Mouse (Mus musculus): ENCODE results near the gene Smim14.
"Not testable (repeated sequence)": the region's sequence is repeated elsewhere in the genome, so short reads cannot be mapped to it uniquely, and the experiment has no call there.

Gene Smim14

DNA sequence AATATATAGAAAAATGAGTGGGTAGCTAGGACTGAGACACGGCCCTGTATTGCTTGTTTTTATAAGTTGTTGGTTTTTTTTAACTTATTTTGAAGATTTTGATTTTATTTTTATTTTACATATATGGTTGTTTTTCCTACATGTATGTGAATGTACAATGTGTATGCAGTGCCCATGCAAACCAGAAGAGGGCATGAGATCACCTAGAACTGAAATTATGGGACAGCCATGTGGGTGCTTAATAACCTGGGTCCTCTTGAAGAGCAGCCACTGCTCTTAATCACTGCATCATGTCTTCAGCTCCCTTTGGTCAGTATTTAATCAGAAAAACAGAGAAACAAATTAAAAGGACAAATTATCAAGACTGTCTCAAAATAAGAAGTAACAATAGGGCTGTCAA lies 15.2 kb downstream of the Smim14 start:
- DNase-seq: no peak

DNA sequence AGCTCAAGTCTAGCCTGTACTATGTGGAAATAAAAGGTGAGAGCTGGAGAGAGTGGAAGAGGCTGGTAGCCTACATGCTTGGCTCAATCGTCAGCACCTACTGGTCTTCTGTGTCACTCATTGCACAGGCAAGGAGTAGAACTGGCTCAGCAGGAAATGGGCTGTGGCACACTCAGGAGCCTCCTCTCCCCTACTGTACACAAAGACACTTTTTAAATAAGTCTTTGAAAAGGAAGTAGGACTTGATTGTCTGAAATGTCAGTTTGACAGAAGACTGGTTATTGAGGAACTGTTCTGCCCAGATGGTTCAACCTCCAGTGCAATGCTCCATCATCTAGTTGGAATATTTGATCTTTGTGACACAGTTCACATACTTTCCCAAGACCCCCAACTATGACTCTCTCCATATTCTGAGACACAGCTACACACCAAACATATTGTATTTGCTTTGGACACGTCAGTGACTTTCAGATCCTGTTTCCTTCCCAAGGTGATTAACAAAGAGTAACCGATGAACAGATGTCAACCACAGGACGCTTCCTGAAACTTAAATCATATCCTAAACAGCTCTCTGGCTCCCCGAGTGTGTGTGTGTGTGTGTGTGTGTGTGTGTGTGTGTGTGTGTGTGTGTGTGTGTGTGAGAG lies 22.2 kb downstream of the Smim14 start:
- DNase-seq: peak in 1 of 2 experiments; percentile 23

- DNase-seq: no peak
These were observed 23.5 kb downstream of the Smim14 start for GRCm38 (mm10) chr5:65513506-65513905.

DNA sequence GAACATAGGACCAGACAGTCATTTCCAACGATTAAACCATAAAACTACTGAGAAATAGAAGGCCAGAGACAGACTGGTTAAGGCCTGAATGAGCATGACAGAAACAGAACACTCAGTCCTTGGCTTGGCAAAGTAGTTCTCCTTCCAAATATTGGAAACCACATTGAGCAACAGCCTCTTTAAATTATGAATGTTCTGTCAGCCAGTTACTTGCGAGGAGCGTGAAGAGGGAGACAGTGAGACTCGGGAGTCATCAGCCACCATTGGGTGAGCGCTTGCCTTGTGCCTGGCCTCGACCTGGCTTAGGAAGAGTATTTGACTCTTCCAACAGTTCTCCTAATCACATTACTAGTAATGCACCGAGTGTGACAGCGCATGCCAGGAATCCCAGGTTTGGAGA lies 28.6 kb downstream of the Smim14 start:
- DNase-seq: no peak

- DNase-seq: peak; percentile 31 to 32
These were observed 31.2 kb downstream of the Smim14 start for GRCm38 (mm10) chr5:65505786-65506185.

DNA sequence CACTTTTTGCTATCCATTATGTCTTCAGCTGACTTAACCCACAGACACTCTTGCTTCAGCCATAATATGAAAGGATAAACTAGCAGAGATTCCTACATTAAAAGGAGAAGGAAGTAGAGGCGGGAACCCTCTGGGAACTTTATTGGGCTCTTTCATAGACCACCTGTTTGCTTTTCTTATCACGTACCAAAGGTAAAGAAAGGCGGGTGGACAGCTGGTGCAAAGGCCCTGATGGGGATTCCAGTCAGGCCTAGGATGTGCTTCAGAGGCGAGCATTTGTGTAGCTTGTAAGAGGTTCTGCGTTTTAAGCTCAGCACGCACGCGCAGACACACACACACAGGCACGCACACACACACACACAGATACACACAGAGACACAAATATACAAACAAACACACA lies 35.6 kb downstream of the Smim14 start:
- DNase-seq: no peak

DNA sequence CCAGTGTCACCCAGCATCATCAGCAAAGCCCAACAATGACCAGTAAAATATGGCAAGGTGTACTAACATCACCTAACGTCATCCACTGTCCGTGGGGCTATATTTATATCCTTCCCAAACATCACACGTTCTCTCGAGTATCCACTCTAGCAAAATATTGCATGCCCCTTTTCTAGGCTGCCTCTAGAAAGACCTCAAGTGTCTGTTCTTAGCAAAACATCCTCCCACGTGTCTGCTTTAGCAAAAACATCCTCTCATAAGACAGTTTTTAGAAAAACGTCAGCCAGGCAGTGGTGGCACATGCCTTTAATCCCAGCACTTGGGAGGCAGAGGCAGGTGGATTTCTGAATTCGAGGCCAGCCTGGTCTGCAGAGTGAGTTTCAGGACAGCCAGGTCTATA lies 36.8 kb downstream of the Smim14 start:
- DNase-seq: no peak

- peak; percentile 96 to 98 for DNase-seq
These were observed 44.1 kb downstream of the Smim14 start, which contains the start of gene Gm43552 for GRCm38 (mm10) chr5:65492716-65493531. Gm43552 (minus strand) TSS chr5:65492833.

- DNase-seq: peak; percentile 81 to 86
These were observed 44.9 kb downstream of the Smim14 start for GRCm38 (mm10) chr5:65491767-65492715.

DNA sequence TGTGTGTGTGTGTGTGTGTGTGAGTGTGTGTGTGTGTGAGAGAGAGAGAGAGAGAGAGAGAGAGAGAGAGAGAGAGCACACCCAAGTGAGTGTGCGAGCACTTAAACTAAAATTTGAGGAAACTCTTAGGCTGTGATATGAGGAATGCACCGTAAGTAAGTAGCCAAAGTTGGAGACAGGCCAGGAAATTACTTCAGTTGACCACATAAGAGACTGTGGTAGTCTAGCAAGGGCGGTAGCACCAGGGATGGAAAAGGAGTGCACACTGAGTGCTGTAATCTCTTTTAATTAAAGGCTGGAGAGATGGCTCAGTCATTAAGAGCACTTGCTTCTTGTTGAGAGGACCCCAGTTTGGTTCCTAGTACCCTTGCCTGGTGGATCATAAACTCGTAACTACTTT lies 47.2 kb downstream of the Smim14 start:
- peak in 1 of 2 experiments; percentile 51 for DNase-seq

- DNase-seq: peak in 1 of 2 experiments; percentile 20
These were observed 48.3 kb downstream of the Smim14 start for GRCm38 (mm10) chr5:65488725-65489124.

GRCm38 (mm10) chr5:65487381-65487780 lies 49.6 kb downstream of the Smim14 start:
- DNase-seq: no peak

DNA sequence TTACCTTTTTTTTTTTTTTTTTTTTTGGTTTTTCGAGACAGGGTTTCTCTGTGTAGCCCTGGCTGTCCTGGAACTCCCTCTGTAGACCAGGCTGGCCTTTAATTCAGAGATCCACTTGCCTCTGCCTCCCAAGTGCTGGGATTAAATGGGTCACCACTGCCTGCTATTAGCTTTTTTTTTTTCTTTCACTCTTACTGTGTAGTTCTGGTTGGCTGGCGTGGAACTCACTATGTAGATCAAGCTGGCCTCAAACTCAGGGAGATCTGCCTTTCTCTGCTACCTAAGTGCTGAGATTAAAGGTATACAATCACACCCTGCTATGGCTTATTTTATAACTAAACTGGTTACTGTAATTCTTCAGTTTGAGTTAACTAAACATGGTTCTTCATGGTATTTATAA lies 50.5 kb downstream of the Smim14 start:
- no peak for DNase-seq

DNA sequence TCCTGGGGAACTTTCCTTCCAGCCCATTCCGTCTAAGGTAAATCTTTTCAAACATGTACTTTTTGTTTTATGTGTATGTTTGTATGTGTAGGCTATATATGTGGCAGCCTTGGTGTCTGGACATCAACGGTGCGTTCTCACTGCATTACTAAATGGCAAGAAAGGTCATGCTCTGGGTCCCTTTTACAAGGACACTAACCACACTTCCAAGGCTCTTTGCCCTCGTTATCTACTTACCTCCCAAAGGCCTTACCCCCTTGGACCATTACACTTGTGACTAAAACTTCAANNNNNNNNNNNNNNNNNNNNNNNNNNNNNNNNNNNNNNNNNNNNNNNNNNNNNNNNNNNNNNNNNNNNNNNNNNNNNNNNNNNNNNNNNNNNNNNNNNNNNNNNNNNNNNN lies 54.0 kb downstream of the Smim14 start:
- no peak for DNase-seq

DNA sequence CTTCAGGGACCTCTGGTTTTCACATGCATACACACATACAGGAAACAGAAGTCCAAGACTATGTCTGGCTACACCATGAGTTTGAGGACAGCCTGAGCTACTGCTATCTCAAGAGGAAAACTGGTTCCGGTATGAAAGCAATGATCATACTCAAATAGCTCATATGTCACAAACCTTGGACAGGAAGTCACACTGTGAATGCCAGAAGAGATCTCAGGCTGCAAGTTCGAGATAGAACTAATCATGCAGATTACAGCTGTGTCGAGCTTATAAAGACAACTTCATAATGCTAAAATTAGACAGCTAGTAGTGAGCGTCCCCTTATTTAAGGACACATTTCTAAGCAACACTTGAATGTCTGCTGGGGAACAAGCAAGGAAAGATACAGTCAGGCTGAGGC lies 56.5 kb downstream of the Smim14 start:
- DNase-seq: no peak

GRCm38 (mm10) chr5:65479681-65480445 lies 57.1 kb downstream of the Smim14 start:
- no peak for DNase-seq

DNA sequence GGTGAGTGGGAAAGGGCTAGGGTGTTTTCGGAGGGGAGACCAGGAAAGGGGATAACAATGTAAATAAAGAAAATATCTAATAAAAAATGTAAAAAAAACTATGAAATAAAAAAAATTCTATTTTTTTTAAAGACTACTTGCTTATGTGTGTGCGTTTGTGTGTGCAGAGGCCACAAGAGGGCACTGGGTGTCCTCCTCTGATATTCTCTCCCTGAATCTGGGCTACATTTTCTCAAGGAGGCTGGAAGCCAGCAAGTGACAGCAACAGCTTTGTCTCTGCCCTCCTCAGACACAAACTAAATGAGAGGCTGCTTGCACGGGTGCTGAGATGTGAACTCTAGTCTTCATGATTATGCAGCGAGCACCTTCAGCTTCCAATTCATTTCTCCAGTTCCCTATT lies 58.8 kb downstream of the Smim14 start:
- peak in 1 of 2 experiments; percentile 31 for DNase-seq

- DNase-seq: not testable (repeated sequence)
These were observed 60.2 kb downstream of the Smim14 start for GRCm38 (mm10) chr5:65476739-65477138.

- no peak for DNase-seq
These were observed 61.2 kb downstream of the Smim14 start for GRCm38 (mm10) chr5:65475806-65476205.

DNA sequence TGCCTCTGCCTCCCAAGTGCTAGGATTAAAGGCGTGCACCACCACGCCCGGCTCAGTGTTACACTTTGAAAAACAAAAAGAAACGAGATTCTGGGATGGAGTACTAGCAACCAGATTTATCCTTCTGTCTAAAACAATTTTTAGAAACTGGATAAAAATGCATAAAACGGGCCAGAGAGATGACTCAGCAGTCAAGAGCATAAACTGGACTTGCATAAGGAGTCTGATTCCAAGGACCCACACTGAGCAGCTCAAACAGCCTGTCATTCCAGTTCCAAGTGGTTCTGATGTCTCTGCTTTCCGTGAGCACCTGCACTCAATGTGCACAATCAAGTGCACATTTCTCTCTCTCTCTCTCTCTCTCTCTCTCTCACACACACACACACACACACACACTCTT lies 67.2 kb downstream of the Smim14 start:
- no peak for DNase-seq

DNA sequence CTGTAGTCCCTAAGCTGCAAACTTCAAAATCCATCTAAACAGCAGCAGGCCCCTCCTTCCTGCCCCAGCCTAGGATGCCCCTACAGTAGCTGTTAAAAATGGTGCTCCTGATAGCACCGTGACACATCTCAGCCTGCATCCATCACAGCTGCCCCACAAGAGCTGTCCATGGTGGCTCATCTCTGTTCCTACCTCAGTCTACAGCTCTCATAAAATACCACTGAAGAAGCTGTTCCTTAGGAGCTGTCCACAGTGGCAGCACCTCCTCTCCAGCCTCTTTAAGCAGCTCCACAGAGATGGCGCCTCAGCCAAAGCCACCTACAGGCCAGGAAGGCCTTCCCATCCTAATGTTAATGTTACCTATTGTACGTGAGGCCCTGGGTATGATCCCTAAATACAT lies 70.1 kb downstream of the Smim14 start:
- DNase-seq: no peak

DNA sequence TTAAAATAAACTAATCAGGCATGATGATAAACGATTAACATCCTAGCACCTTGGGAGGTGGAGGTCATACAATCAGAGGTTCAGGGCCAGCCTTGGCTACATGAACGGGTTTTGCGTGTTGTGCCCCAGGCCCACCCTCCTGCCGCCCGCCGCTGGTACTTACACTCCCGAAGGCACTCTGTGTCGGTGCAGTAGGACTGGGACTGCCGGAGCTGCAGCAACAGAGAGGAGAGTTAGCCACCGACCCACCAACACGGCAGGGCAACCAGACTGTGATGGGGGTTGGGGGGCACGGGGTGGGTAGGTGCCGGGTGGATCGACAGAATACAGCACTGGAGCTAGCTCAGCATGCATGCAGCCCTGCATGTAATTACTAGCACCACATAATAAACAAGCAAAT lies 76.6 kb downstream of the Smim14 start:
- DNase-seq: no peak
